Mouse (Mus musculus) kidney, adult 2 months (tissue): ENCODE measurements around the gene 2310057M21Rik. TPM values are rescaled to one million over a fixed set of nuclear protein-coding genes. Genes with fewer than 3 reads are reported as not detected.

ENCODE experiments used
- DNase-seq: peaks from one replicate; pipeline ENCODE4 v3.0.0; 2021
- H3K27ac ChIP-seq: fragments of 200-500 bp; 2 replicates; pipeline ENCODE4 v1.5.1; 2012; ENCODE audit warnings: low read depth, low read length, control low read depth, inconsistent platforms; ENCODE audit not compliant: insufficient read depth
- H3K27me3 ChIP-seq: fragments of 200-500 bp; replicated peaks from 2 replicates; pipeline ENCODE4 v1.6.1; 2012; ENCODE audit warnings: mild to moderate bottlenecking, moderate library complexity, low read length, inconsistent platforms; ENCODE audit not compliant: control insufficient read depth, insufficient read depth
- H3K36me3 ChIP-seq: fragments of 200-500 bp; 2 replicates; pipeline ENCODE4 v1.6.1; 2012; ENCODE audit warnings: mild to moderate bottlenecking, moderate library complexity, low read length, inconsistent platforms; ENCODE audit not compliant: control insufficient read depth, insufficient read depth
- H3K4me1 ChIP-seq: fragments of 200-500 bp; 2 replicates; pipeline ENCODE4 v1.6.1; 2011; ENCODE audit warnings: low read length; ENCODE audit not compliant: control insufficient read depth, insufficient read depth
- H3K4me3 ChIP-seq: fragments of 200-500 bp; 2 replicates; pipeline ENCODE4 v1.5.1; 2011; ENCODE audit warnings: mild to moderate bottlenecking, low read depth, low read length, control low read depth; ENCODE audit not compliant: insufficient read depth
- CTCF ChIP-seq: fragments of 200-500 bp; conservative IDR thresholded peaks from 2 replicates; pipeline ENCODE4 v1.5.1; 2011; ENCODE audit warnings: low read depth, mild to moderate bottlenecking, control low read depth, low read length, moderate library complexity, mixed read lengths; ENCODE audit not compliant: insufficient read depth, insufficient read length
- POLR2A ChIP-seq: fragments of 200-500 bp; IDR thresholded peaks from one replicate; pipeline ENCODE4 v1.6.1; 2011; ENCODE audit warnings: low read depth, low read length, control low read depth
- WGBS: fragments of 180-500 bp; shearing (Covaris S2); methylation state at CpG from one replicate; pipeline ENCODE4 v1.1.7; 2018; 5-methylcytosine and 5-hydroxymethylcytosine counted together
- polyA plus RNA-seq: library from polyadenylated mRNA; depleted of rRNA; stranded (reverse); fragments of >200 nt; gene quantifications from 2 replicates; pipeline ENCODE4 v1.2.3, GENCODE M21; 2012

2310057M21Rik gene
- polyA plus RNA-seq, 1 experiment, result 6.0 TPM

- peaks cover 3% of the 10 kb centered on the region for H3K36me3 ChIP-seq
- no peak overlapping the region for H3K27ac ChIP-seq
- no peaks in the 10 kb centered on the region for H3K27me3 ChIP-seq
- no peak for TF ChIP-seq POLR2A
- TF ChIP-seq CTCF, result no peak
- H3K4me1 ChIP-seq, result no peaks in the 10 kb centered on the region
- H3K4me3 ChIP-seq, result no peak overlapping the region
- WGBS, result 70% methylated on average over 7 of the region's 7 CpGs
- no peak for DNase-seq
These were observed 16.6 kb downstream of the 2310057M21Rik start for GRCm38 (mm10) chr7:131345856-131346541.

GRCm38 (mm10) chr7:131337502-131338068, 25.0 kb downstream of the 2310057M21Rik start:
- Histone ChIP-seq H3K27ac (no peak overlapping the region), H3K27me3 (no peaks in the 10 kb centered on the region), H3K4me1 (no peaks in the 10 kb centered on the region), H3K4me3 (no peak overlapping the region), H3K36me3 (no peaks in the 10 kb centered on the region)
- DNase-seq, result no peak
- WGBS, result 71% methylated on average over 8 of the region's 8 CpGs
- TF ChIP-seq CTCF, result no peak
- TF ChIP-seq POLR2A, result no peak

DNA sequence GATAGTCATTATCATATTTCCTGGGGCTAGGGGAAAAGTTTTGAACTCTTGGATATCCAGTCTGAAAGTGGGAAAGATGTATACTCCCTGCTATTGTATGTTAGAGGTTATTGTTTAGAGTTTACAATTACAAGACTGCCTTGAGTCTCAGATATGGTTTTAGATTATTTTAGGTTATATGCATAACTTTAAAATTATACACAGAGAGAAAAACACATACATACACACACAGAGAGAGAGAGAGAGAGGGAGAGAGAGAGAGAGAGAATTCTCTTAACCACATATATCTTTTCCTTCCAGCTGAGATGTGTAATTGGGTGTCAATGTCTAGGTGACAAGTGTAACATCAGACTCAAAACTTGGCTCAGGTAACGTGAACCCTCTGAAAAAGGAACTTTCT, 29.0 kb downstream of the 2310057M21Rik start, which contains the start of gene Fam24a:
TSS of gene Fam24a (plus strand) at position 301 of the 400 bp plus-strand sequence.
- WGBS, result 44% methylated on average over 1 of the region's 1 CpGs
- H3K4me3 ChIP-seq, result no peak within 1 kb of the TSS
- DNase-seq, result no peak

GRCm38 (mm10) chr7:131331688-131332087, 30.9 kb downstream of the 2310057M21Rik start:
- Histone ChIP-seq H3K36me3 (no peaks in the 10 kb centered on the region), H3K4me1 (no peaks in the 10 kb centered on the region), H3K27me3 (no peaks in the 10 kb centered on the region), H3K4me3 (no peak overlapping the region), H3K27ac (no peak overlapping the region)
- no peak for DNase-seq
- TF ChIP-seq POLR2A, result no peak
- no peak for TF ChIP-seq CTCF
- WGBS, result 67% methylated on average over 2 of the region's 2 CpGs

More for the DNA sequence above, 29.0 kb downstream of the 2310057M21Rik start, which contains the start of gene Fam24a:
- Histone ChIP-seq H3K36me3 (no peaks in the 10 kb centered on the region), H3K27me3 (no peaks in the 10 kb centered on the region), H3K27ac (no peak within 1 kb of the TSS), H3K4me1 (no peaks in the 10 kb centered on the region)
- no peak for TF ChIP-seq POLR2A
- TF ChIP-seq CTCF, result no peak

- Histone ChIP-seq H3K4me1 (no peaks in the 10 kb centered on the region), H3K27ac (no peak within 1 kb of the TSS), H3K27me3 (no peaks in the 10 kb centered on the region), H3K36me3 (no peaks in the 10 kb centered on the region), H3K4me3 (no peak within 1 kb of the TSS)
- 95% methylated on average over 5 of the region's 5 CpGs for WGBS
- no peak for DNase-seq
- TF ChIP-seq POLR2A (no peak), CTCF (no peak)
These were observed 33.1 kb downstream of the 2310057M21Rik start, which contains the start of gene Fam24b for GRCm38 (mm10) chr7:131329416-131329815. Gene Fam24b, minus strand, starts transcription at chr7:131329516.

DNA sequence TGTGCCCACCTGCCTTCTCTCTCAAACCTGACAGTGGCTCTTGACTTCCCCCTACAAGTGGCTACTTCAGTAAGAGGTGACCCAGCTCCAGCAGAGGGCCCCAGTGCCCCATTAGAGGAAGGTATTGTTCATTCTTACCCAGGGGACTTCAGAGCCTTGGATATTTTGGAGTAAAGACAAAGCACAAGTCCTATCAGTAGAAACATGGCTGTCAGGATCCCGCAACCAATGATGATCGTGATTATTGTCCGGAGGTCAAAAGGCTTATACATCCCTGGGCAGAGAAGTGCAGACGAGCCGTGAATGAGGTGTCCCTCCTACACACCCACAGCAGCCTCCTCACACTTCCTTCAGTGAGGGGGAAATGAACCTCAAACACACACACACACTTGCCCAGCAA, 35.5 kb downstream of the 2310057M21Rik start:
- TF ChIP-seq POLR2A (no peak), CTCF (no peak)
- Histone ChIP-seq H3K36me3 (no peaks in the 10 kb centered on the region), H3K4me3 (no peak overlapping the region), H3K27me3 (no peaks in the 10 kb centered on the region), H3K27ac (no peak overlapping the region), H3K4me1 (no peaks in the 10 kb centered on the region)
- 82% methylated on average over 5 of the region's 5 CpGs for WGBS
- DNase-seq, result no peak

- H3K27ac ChIP-seq, result no peak within 1 kb of the TSS
- 50% methylated on average over 2 of the region's 2 CpGs for WGBS
- H3K27me3 ChIP-seq, result no peaks in the 10 kb centered on the region
- H3K36me3 ChIP-seq, result no peaks in the 10 kb centered on the region
- no peak for DNase-seq
- TF ChIP-seq POLR2A (no peak), CTCF (no peak)
- no peaks in the 10 kb centered on the region for H3K4me1 ChIP-seq
- H3K4me3 ChIP-seq, result no peak within 1 kb of the TSS
These were observed 40.4 kb downstream of the 2310057M21Rik start, which contains the start of gene Cuzd1 for GRCm38 (mm10) chr7:131322192-131322591. Gene Cuzd1, minus strand, starts transcription at chr7:131322292.
